In genomic region chr9:115499536-115499935, GRCm38 (mm10) we compare ENCODE assay signal across 19 mouse cellular contexts.
DNase-seq lines count a peak whose midpoint lies in the region; ATAC-seq lines count a peak whose summit lies in the region.
"Had no signal": no experiment of that assay in that cellular context is flagged by ENCODE, and none has a peak within 500 bp of the region (broad histone marks: within the 10 kb centered on the region; RNA-seq: fewer than 3 reads in every experiment).

No protein-coding gene starts in this region.

- DNase-seq in B cell, adult 2 months, result peak; percentile 61 to 71
- DNase-seq in naive thymus-derived CD4-positive, alpha-beta T cell, adult 2 months (ENCODE audit: low read depth), result peak; percentile 57
- DNase-seq in ovary, postnatal 14 days (ENCODE audit: low spot score), result no peak
- no peak for DNase-seq in right cerebral cortex, adult 18-20 months
- no peak for DNase-seq in kidney, postnatal 25 days
- DNase-seq in layer of hippocampus, postnatal 36 days, result no peak
- DNase-seq: adrenal gland, adult 8-10 months; adrenal gland, postnatal 36 days; cerebellum, adult 2 months; cerebellum, postnatal 10 days; gastrocnemius, adult 2 months; gastrocnemius, postnatal 25 days; heart, postnatal 10 days; heart, postnatal 4 days had no signal

- peak; percentile 96 for ATAC-seq in CD4-positive, CD25-positive, alpha-beta regulatory T cell, adult 4 months
- peak; percentile 98 for ATAC-seq in activated CD4-positive, CD25-positive, alpha-beta regulatory T cell, adult 4 months
- ATAC-seq: forebrain, embryonic 14.5 days; hindbrain, postnatal 0 days; intestine, embryonic 16.5 days had no signal

Comparison
In these comparisons a context has a peak if more than half of its experiments do, and no peak if none do; other contexts are left out.
1. DNase-seq: peak in B cell, adult 2 months (2 of 2) and naive thymus-derived CD4-positive, alpha-beta T cell, adult 2 months (single experiment); none in ovary, postnatal 14 days (single experiment), right cerebral cortex, adult 18-20 months (single experiment), kidney, postnatal 25 days (0 of 2) and layer of hippocampus, postnatal 36 days (0 of 2).